Mouse (Mus musculus) layer of hippocampus, adult 9-11 months (tissue): ENCODE results near the gene Neurog2.

Source experiments
- DNase-seq: peaks from one replicate; pipeline ENCODE4 v3.0.0; 2022

The Neurog2 gene

GRCm38 (mm10) chr3:127633080-127634032 lies at the start of gene Neurog2:
Gene Neurog2 (plus strand): TSS chr3:127633135.
- no peak for DNase-seq

- DNase-seq = no peak
Measured at GRCm38 (mm10) chr3:127597136-127597535, 35.8 kb upstream of the Neurog2 start.

- DNase-seq = no peak
Measured at GRCm38 (mm10) chr3:127608109-127608508, 24.8 kb upstream of the Neurog2 start.

GRCm38 (mm10) chr3:127625296-127625695 lies 7.6 kb upstream of the Neurog2 start:
- peak; percentile 23 for DNase-seq

- no peak for DNase-seq
Measured at GRCm38 (mm10) chr3:127625701-127626399, 7.1 kb upstream of the Neurog2 start.

GRCm38 (mm10) chr3:127626524-127626923 lies 6.4 kb upstream of the Neurog2 start:
- no peak for DNase-seq

- no peak for DNase-seq
Measured at GRCm38 (mm10) chr3:127627151-127627955, 5.6 kb upstream of the Neurog2 start.

- no peak for DNase-seq
Measured at GRCm38 (mm10) chr3:127627956-127628310, 5.0 kb upstream of the Neurog2 start.

GRCm38 (mm10) chr3:127628311-127629184 lies 4.4 kb upstream of the Neurog2 start:
- DNase-seq = no peak

GRCm38 (mm10) chr3:127630190-127630589 lies 2.7 kb upstream of the Neurog2 start:
- DNase-seq = no peak

GRCm38 (mm10) chr3:127630735-127631372 lies 2.1 kb upstream of the Neurog2 start:
- no peak for DNase-seq

GRCm38 (mm10) chr3:127631582-127631981 lies 1.4 kb upstream of the Neurog2 start:
- DNase-seq = no peak

- no peak for DNase-seq
Measured at GRCm38 (mm10) chr3:127632531-127632930, 404 bp upstream of the Neurog2 start.

- peak; percentile 27 for DNase-seq
Measured at GRCm38 (mm10) chr3:127634101-127634983, 1.4 kb downstream of the Neurog2 start.

GRCm38 (mm10) chr3:127634984-127635349 lies 2.0 kb downstream of the Neurog2 start:
- no peak for DNase-seq

GRCm38 (mm10) chr3:127639875-127640761 lies 7.2 kb downstream of the Neurog2 start:
- DNase-seq = no peak

- DNase-seq = no peak
Measured at GRCm38 (mm10) chr3:127640762-127641700, 8.1 kb downstream of the Neurog2 start.

- no peak for DNase-seq
Measured at GRCm38 (mm10) chr3:127642211-127642610, 9.3 kb downstream of the Neurog2 start.
